Mouse (Mus musculus): ENCODE measurements around the gene Adgrf1.
"Not testable (repeated sequence)": the region's sequence is repeated elsewhere in the genome, so short reads cannot be mapped to it uniquely, and the experiment has no call there.

Gene Adgrf1

DNA sequence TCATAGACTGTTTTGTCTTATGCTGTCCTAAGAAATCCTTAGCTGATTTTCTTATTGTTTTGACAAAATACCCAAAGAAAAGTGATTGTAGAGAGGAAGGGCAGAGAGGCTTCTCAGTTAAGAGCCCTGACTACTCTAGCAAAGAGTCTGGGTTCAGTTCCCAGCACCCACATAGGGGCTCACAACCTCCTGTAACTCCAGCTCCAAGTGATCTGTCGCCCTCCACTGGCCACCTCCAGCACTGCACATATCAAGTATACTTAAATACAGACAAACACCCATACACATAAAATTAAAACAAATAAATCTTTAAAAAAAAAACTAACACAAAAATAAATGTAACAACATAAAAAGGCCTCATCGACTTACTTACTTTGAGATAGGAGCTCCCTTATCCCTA lies 3.5 kb upstream of the Adgrf1 start:
- no peak for DNase-seq (ENCODE audit: low spot score in 2 of 2)

DNA sequence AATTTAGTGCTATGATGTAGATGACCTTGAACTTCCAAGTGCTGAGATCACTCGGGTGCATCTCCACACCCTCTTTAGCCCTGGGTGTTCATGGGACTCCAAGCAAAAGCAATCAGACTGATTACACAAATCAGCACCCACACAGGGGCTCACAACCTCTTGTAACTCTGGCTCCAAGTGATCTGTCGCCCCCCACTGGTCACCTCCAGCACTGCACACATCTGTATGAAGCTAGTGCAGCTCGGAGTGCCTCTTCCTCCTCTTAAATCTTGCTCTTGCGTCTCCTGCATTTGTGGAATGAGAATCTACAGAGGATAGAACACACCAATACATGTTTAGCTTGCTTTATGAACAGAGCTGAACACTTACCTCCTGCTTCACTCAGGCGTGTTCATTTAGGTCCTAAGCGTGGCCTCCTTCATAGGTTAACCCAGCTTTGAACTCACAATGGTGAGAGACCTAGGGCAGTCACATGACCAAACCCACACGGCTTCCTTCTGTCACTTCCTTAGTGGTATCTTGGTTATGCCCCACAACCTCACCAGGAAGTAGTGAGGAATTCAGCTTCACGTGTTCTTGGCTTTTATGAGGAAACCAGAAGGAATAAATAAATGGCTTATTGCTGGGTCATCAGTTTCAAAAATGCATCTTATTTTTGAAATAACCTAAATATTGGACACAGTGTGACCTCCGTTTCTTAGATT lies 2.9 kb upstream of the Adgrf1 start:
- DNase-seq (ENCODE audit: low spot score in 2 of 2): no peak

DNA sequence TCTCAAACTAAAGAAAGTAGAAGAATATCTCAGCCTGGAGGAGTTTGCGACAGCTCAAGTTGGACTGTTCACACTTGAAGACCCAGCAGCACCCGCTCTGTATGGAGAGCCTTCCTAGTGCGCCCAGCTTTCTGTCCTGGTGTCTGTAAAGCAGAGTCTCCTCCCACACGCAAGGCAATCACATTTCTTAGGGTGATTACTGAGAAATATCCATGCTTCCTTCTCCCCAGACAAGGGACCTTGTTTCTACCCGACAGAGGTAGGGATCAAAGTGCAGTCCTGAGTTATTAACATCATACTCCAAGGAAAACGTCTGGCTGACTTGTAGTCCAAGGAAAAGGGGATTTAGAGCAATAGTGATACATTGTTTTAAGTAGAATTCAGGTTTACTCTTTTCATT lies 6.1 kb downstream of the Adgrf1 start:
- no peak for DNase-seq (ENCODE audit: low spot score in 2 of 2)

DNA sequence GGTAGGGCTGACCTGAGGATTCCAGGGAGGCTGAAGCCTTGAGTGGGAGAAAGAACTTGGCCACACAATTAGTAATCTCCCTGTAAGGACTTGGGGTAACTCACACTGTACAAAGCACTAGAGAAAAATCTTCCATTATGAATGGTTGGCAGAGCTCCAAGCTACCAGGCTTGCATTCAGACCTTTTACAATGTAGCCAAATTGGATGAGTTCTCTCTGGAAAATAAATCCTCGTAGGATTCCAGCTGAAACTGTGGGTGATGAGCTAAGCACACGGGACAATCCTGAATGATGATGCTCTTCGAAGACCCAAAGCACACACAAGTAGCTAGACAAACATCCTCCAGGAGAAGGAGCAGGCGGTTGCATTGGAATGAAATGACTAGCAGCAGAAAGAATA lies 7.1 kb downstream of the Adgrf1 start:
- no peak for DNase-seq (ENCODE audit: low spot score in 2 of 2)

DNA sequence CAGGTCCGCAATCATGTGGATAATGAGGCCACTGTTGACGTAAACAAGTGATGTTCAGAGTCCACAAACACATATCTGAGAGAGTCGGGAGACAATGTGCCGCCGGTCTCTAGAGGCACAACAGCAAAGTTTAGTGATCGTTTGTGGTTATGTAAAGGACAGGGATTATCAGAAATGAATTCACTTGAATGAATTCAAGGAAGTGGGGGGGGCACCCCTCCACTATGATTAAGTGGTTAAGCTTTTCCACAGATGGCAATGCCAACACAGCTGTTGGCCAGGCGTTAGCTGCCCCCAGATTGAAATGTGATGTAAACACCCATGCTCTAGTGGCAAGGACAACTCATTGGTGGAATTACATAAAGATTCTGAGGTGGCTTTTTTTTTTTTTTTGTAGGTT lies 9.5 kb downstream of the Adgrf1 start:
- DNase-seq (ENCODE audit: low spot score in 2 of 2): no peak

DNA sequence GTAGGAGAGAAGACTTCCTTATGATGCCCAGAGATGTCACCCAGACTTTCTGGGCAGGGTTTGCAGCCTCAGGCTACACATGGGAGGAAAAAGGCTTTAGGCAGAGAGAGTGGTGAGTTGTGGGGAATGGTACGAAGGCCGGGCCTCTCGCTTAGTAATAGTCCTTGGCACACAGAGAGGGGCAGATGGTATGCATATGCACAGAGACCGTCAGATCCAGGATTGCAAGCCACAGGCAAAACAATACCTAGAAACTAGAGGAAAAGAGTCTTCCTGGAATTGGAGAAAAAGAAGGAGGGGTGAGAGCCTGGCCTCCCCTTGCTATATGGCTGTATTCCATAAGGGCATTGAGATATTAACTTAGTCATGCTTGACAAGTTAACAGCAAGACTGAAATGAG lies 12.2 kb downstream of the Adgrf1 start:
- DNase-seq (ENCODE audit: low spot score in 2 of 2): no peak

DNA sequence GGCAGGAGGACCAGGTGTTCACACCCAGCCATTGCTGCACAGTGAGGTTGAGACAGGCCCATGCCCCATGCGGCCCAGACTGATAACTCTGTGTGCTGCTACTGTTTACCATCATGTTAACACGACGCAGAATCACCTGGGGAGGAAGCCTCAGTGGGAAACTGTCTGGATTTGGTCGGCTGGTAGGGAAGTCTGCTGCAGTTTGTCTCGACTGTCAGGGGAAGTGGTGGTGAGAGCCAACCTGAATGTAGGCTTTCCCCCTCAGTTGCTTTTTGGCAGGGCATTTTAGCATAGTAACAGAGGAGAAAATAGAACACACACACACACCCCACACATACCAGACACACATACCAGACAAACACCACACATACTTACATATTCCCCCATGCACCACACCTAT lies 12.7 kb downstream of the Adgrf1 start:
- DNase-seq (ENCODE audit: low spot score in 2 of 2): no peak

DNA sequence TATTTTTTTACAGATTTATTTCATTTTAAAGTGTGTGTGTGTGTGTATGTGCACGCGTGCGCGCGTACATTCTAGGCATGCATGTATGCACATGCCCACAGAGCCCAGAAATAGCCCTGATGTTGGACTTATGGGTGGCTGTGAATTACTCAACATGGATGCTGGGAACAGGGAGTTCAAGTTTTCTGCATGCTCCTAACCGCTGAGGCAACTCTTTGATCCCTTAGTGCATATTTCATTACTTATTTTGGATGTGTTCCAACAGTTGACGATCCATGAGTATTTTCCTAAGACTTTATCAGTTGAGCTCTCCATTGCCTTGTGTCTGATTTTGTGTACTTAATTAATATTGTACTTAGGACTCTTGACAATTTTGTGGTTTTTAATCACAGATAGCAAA lies 29.4 kb downstream of the Adgrf1 start:
- DNase-seq (ENCODE audit: low spot score in 2 of 2): no peak

DNA sequence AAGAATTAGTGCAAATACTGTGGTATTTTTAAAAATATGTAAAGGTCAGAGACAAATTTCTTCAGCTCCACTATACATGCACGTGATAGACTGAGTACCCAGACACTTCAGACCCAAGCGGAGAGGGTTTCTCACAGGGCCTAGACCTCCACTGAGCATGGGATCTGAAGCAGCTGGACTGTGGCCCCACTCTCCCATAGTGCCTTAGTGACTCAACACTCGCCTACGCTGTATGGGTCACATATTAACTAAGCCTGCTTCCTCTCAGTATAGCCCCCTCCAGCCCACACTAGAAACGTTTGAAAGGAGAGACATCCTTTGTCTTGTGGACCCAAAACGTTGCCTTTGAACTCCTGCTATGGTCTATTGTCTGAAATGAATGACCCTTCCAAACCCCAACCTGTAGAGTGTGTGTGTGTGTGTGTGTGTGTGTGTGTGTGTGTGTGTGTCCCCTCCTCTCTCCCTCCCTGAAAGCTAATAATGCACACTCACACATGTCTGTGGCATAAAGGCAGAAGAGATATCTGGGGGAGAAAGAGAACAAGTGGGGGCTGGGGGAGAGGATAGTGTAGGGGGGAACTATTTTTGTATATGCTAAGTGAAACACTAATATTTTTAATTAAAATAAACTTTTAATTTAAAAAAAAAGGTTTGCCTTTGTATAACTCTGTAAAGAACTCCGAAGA lies 56.0 kb downstream of the Adgrf1 start:
- DNase-seq (ENCODE audit: low spot score in 2 of 2): no peak

DNA sequence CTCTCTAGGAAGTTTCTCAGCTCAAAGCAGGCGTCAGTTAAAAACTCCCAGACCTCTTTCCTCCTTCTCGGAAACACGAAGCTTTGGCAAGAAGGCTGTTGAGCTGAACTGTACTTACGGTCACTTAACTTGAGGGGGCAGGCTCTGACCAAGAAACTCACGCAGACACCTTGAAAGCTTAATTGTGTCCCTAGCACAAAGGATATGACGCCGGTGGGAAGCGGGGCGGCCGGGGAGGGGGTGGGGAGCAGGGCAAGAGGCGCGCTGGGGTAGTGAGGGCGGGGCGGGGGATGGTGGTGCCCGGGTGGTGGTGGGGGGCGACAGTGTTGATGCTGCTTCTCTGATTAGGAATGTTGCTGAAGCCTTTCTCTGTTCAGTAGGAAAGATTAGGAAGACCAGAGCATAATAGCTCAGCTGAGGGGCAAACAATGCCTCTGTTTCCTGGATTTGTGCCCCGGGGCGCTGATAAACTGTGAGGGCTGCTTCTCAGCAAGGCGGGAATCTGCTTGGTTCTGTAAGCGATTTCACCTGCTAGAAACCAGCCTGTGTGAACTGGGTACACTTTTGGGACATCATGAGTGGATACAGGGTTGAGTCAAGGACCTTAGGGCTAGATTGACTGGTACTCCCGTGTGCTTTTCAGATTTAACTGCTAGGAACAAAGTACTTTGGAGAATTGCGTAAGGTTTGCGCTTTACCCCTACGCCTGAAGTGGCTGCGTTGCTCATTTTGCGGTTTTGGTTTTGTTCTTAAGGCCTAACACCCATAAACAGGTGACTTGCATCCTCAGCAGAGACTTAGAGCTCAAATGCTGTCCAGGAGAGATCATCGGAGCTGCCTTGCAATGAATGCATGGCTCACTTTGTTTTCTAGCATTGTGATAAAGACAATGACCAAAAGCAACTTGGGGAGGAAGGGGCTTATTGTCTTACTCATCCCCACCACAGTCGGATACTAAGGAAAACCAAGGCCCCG lies 56.9 kb downstream of the Adgrf1 start:
- DNase-seq (ENCODE audit: low spot score in 2 of 2): no peak

DNA sequence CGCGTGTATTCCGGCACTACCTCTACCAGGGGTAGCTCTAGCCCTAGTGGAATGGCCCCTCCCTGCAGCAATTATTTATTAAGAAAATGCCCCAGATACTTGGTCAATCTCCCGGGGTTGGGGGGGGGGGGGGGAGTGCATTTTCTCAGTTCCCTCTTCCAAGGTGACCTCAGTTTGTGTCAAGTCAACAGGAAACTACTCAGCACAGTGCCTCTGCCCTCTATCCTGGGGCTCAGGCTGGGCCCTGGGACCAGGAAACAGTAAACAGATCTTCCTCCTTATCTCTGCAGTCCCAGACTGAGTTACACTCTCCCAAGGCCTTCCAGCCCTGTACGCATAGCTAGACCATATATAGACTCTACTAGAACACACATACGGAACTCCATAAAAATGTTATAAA lies 57.7 kb downstream of the Adgrf1 start:
- DNase-seq (ENCODE audit: low spot score in 2 of 2): no peak

DNA sequence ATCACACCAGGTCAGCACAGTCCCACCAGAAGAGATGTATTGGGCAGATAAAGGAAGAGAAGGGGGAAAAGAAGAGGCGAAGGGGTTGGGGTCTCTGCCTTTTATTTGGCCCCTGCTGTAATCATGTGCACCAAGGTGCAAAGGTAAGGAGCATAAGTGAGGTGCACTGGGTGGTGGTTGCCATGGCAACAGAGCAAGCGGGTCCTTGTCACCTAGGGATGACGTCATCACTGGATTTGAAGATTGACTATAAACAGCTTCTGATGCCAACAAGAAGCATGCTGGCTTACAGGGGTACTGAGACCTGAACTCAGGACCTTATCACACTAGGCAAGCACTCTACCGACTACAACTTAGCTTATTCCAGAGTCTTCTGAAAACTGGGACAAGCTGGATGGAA lies 59.1 kb downstream of the Adgrf1 start:
- DNase-seq (ENCODE audit: low spot score in 2 of 2): no peak

DNA sequence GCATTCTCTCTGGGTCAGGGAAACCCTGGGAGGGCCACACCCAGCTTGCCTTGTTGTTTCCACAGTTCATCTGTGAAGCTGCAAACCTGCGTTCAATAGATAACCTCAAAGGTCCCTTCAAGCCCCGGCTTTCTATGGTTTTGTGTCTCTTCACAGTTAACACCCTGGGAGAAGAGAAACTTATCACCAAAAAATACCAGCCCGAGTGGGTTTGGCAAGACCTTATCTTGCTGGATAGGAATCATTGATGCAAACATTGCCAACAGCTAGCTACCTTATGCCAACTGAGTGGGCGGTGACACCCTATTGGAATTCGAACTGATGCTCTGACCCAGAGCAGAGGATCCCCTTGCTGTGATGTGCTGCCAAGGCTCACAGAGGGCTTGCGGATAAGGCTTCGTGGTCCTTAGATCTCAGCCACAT lies 59.6 kb downstream of the Adgrf1 start:
- no peak for DNase-seq (ENCODE audit: low spot score in 2 of 2)

DNA sequence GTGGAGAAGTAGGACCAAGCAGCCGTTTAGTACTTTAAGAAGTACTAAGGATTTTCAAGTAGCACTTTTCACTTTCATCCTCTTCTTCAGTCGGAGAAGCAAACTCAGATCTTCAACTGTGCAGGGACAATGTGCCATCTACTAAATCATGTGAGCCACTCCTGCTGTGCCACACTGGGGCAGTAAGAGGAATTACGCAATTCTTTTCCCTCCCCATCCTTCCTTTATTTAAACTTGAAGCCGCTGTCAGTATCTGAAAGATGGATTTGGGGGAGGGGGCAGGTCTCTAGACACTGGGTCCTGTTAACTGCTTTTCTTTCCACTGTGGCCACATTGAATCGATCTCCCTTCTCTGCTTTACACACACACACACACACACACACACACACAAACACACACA lies 62.6 kb downstream of the Adgrf1 start:
- no peak for DNase-seq (ENCODE audit: low spot score in 2 of 2)

DNA sequence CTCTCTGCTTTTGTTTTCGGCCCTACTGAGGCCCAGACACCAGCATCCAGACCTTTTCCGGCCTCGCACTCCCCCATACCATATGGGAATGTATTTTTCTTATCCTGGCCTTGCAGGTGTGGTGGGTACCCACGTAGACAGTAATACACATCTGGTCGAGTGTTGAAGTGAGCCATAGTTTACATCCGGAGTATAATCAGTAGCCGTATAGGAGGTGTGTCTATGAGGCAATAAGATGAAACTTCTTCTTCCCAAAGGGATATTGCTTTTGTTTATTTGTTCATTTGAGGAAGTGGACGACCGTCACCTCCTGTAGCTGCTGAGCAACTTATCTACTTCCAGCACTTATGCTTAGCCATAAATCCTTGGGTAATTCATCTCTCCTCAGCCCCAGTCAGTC lies 63.9 kb downstream of the Adgrf1 start:
- DNase-seq (ENCODE audit: low spot score in 2 of 2): no peak

DNA sequence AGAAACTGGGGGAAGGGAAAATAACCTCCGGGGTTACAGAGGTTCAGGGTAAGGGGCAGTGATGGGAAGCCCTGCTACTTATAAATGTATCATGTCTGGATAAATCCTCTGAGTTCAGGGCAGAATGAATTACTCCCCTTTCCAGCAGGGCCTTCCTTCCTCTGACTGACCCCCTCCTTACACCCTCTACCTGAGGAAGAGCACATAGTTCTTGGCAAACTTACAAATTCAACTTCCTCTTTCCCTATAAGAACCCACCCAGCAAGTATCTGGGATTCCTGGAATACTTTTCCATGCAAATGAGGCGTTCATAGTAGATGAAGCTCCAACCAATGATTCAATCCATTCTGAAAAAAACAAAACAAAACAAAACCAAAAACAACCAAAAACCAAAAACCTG lies 67.5 kb downstream of the Adgrf1 start:
- no peak for DNase-seq (ENCODE audit: low spot score in 2 of 2)

DNA sequence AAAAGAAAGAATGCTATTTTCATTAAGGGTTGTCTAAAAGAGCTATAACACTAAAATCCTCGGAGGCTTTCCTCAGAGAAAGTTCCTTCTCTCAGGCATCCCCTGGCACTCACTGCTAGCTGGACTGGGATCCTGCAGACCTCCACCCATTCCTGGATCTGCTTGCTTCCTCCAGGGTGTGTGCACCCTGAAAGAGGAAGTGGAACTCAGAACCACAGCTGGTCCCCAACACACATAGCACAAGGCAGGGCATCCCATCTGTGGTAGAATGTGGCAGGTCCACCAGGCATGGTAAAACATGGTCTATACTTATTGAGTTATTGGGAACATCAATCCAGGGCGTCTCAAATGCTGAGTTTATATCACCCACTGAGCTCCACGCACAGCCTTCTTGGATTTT lies 68.2 kb downstream of the Adgrf1 start:
- DNase-seq (ENCODE audit: low spot score in 2 of 2): no peak

DNA sequence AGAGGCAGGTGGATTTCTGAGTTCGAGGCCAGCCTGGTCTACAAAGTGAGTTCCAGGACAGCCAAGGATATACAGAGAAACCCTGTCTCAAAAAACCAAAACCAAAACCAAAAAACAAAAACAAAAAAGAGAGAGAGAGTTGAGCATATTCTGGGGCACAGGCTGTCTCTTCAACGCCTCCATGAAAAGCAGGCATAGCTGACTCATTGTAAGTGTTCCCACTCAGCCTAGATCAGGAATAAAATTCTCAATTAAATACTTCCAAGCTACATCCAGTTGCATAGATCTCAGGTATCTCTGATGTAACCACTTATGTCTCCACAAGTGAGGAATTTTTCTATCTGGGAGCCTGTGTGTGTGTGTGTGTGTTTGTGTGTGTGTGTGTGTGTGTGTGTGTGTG lies 76.4 kb downstream of the Adgrf1 start:
- not testable (repeated sequence) for DNase-seq (ENCODE audit: low spot score in 2 of 2)

DNA sequence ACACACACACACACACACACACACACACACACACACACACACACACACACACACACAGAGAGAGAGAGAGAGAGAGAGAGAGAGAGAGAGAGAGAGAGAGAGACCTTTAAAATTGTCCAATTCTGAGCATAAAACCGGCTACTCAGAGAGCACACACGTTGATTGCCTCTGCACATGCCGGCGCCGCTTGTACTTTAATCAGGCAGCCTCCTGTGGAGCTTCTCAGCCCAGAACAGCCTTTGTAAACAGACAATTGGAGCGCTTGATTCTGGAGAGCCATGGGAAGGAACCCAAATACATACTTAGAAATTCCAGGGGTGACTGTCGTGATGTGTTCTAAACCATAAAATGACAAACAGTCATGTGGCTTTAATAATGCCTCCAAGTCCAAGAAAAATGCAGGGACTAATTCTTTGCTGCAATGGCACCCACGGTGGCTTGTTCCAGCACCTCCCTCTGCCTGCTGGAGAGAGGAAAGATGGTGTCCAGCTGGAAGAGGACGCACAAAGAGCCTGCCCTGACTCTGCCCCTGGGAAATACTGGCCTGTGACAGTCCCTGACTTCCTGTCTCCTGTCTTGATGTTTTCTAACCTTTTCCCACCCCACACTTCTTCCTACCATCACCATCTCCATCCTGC lies 87.9 kb downstream of the Adgrf1 start:
- no peak for DNase-seq (ENCODE audit: low spot score in 2 of 2)

DNA sequence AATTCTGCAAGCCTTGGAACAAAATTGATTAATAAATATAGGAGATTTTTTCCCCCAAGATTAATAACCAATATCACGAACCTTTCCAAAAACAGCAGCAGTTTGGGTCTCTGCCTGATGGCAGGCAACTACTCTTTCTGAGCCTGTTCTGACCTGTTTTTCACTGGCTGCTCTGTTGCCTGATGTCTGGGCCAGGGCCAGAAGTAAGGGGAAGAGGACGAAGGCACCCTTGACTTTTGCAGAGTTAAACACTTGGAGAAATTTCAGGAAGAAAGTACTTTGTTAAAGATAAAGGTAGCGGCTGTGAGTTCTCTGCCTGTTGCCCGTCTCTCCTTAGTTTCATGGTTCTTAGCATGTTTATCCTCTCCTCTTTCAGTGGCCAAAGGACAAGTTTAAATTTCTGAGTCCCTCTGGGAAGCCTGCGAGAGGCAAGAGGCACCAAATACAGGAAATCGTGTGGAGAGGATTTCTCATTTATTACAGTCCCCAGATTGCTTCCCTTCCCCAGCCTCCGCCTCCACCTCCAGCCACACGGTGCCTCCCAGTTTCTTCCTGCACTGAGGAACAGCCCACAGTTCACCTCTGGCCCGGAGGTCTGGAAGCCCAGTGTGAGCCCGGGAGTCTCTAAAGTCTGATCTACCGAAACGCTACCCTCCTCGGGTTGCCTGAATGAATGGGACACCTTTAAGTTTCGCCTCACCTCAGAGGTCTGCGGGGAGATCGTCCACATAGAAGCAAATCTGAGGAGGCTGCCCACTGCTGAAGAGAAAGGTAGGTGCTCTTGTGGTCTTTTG lies 89.9 kb downstream of the Adgrf1 start, which contains the start of gene Adgrf5:
Gene Adgrf5 (plus strand): TSS at position 626 of the 794 bp plus-strand sequence.
- DNase-seq (ENCODE audit: low spot score in 2 of 2): no peak

DNA sequence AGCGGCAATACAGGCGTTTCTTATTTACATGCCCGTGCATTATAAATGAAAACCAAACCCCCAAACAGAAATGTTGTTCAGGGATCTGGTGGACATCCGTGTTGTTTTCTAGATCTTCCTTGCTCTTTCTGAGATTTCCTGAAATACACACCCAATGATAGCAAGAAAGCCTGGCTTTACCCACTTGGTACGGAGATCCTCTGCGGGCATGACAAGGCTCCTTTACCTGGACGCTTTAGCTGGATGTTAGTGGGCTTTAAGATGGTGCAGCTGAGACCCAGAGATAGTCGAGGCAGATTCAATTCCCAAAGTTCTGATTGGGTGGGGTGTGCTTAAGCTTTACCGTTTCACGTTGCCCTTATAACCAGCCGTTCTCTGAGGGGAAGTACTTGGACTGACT lies 90.9 kb downstream of the Adgrf1 start:
- DNase-seq (ENCODE audit: low spot score in 2 of 2): no peak

Measured in frontal cortex, postnatal 14 days (tissue).